Mouse (Mus musculus) limb, embryonic 13.5 days (tissue): ENCODE measurements at regions not wholly inside any gene's neighbourhood (a gene's known extent, or its start where the extent isn't known, plus 50 kb on each side); places are given as distances from the start of the nearest gene placed in this dataset. TPM values are rescaled to one million over a fixed set of nuclear protein-coding genes. Genes with fewer than 3 reads are reported as not detected.

ENCODE experiments used
- ATAC-seq: fragments of 200-750 bp; cut with Nextera tagmentation; 2 replicates; pipeline ENCODE4 v1.8.0; 2017; ENCODE audit warnings: low read depth, moderate number of reproducible peaks, moderate TSS enrichment; ENCODE audit not compliant: low FRiP score
- H3K27ac ChIP-seq: fragments of 300-500 bp; sonication (generic); 2 replicates; pipeline ENCODE4 v1.5.1; 2015; ENCODE audit warnings: inconsistent platforms, mild to moderate bottlenecking, moderate library complexity
- H3K27me3 ChIP-seq: fragments of 300-500 bp; sonication (generic); 2 replicates; pipeline ENCODE4 v1.6.1; 2015; ENCODE audit warnings: mild to moderate bottlenecking, inconsistent platforms
- H3K36me3 ChIP-seq: fragments of 300-500 bp; sonication (generic); 2 replicates; pipeline ENCODE4 v1.6.1; 2015; ENCODE audit warnings: inconsistent platforms, mild to moderate bottlenecking, moderate library complexity
- H3K4me1 ChIP-seq: fragments of 300-500 bp; sonication (generic); 2 replicates; pipeline ENCODE4 v1.6.1; 2015; ENCODE audit warnings: inconsistent platforms
- H3K4me2 ChIP-seq: fragments of 300-500 bp; sonication (generic); replicated peaks from 2 replicates; pipeline ENCODE4 v1.6.1; 2015; ENCODE audit warnings: inconsistent platforms, mild to moderate bottlenecking, moderate library complexity
- H3K4me3 ChIP-seq: fragments of 300-500 bp; sonication (generic); 2 replicates; pipeline ENCODE4 v1.5.1; 2015; ENCODE audit warnings: moderate library complexity, mild to moderate bottlenecking, inconsistent platforms
- H3K9ac ChIP-seq: fragments of 300-500 bp; sonication (generic); 2 replicates; pipeline ENCODE4 v1.6.1; 2015; ENCODE audit warnings: mild to moderate bottlenecking, inconsistent platforms
- H3K9me3 ChIP-seq: fragments of 300-500 bp; sonication (generic); 2 replicates; pipeline ENCODE4 v1.6.1; 2016; ENCODE audit warnings: inconsistent platforms
- WGBS: fragments of 180-500 bp; shearing (Covaris S2); methylation state at CpG from one replicate; pipeline ENCODE4 v1.1.7; 2015; 5-methylcytosine and 5-hydroxymethylcytosine counted together
- microRNA-seq: library from miRNA; unstranded; fragments of <30 nt; microRNA quantifications from one replicate; pipeline ENCODE4, GENCODE M21; 2016

DNA sequence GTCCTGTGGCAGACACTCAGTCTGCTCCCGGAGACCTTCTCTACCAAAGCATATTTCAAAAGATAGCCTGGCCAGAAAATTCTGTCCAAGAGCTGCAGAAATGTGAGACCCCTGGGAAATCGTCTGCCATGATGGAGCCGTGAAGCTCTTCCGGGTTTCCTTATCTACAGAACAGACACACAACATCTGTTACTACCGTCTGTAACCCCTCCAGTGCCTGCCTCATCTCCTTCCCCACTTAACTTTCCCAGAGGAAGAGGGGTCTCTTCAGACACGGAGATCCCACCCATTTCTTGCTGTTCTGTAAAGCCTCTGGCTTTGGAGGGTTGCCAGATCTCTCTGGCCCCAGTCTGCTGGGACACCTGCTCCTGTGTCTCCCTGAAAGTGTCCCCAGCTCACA is 156.2 kb upstream of the Kcnab2 start:
- peaks cover 6% of the 10 kb centered on the region; the same call in 1 of the 2 replicates for H3K4me1 ChIP-seq
- no peaks in the 10 kb centered on the region for H3K36me3 ChIP-seq
- no peaks in the 10 kb centered on the region for H3K9me3 ChIP-seq
- no peaks in the 10 kb centered on the region for H3K27me3 ChIP-seq
- no peak overlapping the region for H3K4me2 ChIP-seq
- no peak for ATAC-seq
- H3K9ac ChIP-seq, result no peak overlapping the region
- no peak overlapping the region for H3K27ac ChIP-seq
- no peak overlapping the region for H3K4me3 ChIP-seq
- WGBS, result 39% methylated on average over 6 of the region's 6 CpGs

DNA sequence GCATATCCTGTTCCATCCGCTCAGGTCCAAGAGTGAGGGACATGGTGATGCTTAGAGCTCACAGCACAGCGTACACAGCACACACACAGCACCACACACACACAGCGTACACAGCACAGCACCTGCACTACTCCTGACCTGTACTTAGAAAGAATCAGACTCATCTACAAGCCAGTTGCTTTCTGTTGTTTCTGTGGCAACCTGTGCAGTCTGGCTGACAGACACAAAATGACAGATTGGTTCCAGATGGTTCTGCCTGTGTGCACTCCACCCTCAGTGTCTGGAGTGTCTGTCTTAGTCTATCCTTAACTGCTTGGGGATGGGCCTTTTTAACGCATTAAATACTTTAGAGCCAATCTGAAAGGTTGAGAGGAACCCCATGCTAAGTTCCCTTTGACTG is 150.4 kb upstream of the Kcnab2 start:
- no peaks in the 10 kb centered on the region for H3K36me3 ChIP-seq
- H3K27me3 ChIP-seq, result peaks cover 10% of the 10 kb centered on the region; the same call in 1 of the 2 replicates
- no peaks in the 10 kb centered on the region for H3K9me3 ChIP-seq
- peaks cover 9% of the 10 kb centered on the region for H3K4me1 ChIP-seq
- H3K4me2 ChIP-seq, result no peak overlapping the region
- no peak overlapping the region for H3K27ac ChIP-seq
- ATAC-seq, result no peak
- H3K9ac ChIP-seq, result no peak overlapping the region
- no peak overlapping the region for H3K4me3 ChIP-seq
- 67% methylated on average over 4 of the region's 4 CpGs for WGBS

DNA sequence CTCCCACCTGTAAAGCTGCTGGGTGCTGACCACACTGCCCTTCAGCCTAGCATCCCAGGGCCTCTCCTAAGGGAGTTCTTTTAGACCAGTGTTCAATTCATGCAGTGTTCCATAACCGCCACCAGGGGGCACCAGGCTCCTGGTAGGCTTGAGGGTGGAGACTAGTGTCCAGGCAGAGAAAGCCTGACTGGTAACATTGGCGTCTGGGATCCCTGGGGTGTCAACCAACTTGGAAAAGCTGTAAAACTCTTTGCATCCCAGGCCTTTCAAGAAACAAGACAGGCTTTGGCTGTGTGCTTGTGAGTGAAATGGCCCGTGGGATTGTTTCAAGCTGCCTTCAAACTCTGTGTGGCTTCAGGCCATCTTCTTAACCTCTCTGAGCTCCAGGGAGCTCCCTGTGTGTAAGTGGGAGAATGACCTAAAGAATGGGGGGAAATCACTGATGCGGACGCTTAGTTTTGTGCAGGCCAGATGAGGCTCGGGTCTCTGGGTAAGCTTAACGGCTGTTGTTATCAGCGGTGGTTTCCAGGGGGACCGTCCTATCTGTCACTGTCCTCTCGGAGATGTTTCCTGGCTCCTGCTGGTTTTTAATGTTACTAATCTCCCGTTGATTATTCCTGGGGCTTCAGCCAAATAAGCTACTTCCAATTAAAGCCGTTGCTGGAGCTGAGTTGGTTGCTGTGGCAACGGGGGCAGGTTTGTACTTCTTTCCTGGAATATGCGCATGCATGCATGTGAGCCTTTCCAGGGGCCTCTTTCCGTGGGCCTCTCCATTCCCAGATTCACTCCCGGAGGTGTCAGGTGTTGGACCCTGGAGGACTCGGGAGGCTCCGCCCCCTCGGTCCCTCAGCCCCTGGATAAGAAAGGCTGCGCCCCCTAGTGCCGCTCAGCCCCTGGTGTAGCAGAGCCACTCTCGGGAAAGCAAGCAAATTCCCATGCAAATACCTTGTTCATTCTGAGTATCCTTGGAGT is 147.6 kb upstream of the Kcnab2 start:
- Histone ChIP-seq H3K9ac (no peak overlapping the region), H3K27me3 (peaks cover 14% of the 10 kb centered on the region; the same call in 1 of the 2 replicates), H3K27ac (no peak overlapping the region), H3K4me2 (peak overlapping the region; percentile 27), H3K4me1 (peaks cover 9% of the 10 kb centered on the region), H3K36me3 (no peaks in the 10 kb centered on the region), H3K4me3 (no peak overlapping the region), H3K9me3 (no peaks in the 10 kb centered on the region)
- 5% methylated on average over 22 of the region's 22 CpGs for WGBS
- peak; percentile 38 for ATAC-seq

DNA sequence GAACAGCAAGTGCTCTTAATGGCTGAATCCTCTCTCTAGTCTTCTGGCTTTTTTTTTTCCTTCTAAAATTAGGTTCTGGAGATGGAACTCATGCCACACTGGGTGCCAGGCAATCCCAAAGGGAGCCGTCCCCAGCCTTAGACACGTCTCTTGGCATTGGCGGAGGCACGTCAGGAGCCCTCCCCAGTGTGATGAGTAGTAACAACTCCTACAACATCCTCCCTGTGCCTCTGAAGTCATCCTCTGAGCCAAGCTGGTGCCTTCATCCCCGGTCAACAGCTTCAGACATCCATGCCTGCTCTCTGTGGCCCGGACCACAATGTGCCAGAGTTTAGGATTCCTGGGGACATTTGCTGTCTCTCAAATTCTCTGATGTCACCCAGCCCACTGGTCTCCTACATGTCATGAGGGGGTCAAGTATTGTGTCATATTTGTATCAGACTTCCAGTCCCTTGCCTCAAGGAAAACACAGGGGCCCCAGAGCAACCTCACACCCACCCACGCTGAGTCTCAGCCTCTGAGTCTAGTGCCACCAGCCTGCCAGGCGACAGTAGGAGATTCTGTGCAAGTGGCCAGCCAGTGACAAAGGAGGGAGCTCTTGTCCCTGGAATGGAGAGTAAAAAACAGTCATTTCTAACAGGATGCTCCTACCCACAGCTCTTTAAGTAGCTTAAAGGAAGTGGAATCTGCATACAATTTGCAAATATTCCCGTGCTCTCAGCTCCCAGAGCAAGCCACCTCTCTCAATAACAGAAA is 144.5 kb upstream of the Kcnab2 start:
- no peak for ATAC-seq
- Histone ChIP-seq H3K9ac (no peak overlapping the region), H3K36me3 (no peaks in the 10 kb centered on the region), H3K4me3 (no peak overlapping the region), H3K9me3 (no peaks in the 10 kb centered on the region), H3K4me2 (no peak overlapping the region), H3K27ac (no peak overlapping the region), H3K27me3 (peaks cover 14% of the 10 kb centered on the region; the same call in 1 of the 2 replicates), H3K4me1 (peaks cover 9% of the 10 kb centered on the region)
- 64% methylated on average over 9 of the region's 9 CpGs for WGBS

DNA sequence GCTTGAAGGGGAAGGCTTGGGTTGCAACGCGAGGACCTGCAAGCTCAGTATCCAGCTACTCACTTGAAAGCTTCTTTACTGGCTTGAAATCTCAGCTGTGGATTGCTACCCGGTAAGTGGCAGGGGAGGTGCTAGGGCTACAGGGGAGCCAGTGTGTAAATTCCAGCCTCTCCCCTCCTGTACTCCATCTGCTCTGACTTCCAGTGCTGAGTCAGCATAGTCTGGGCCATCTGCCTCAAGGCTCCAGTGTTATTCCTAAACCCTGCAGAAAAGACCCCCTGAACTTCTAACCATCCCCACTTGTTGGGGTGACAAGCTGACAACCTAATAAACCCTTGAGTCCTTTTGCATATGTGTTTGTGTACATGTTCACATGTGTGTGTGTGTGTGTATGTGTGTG is 140.0 kb upstream of the Kcnab2 start:
- peaks cover 1% of the 10 kb centered on the region; the same call in 1 of the 2 replicates for H3K27me3 ChIP-seq
- ATAC-seq, result no peak

DNA sequence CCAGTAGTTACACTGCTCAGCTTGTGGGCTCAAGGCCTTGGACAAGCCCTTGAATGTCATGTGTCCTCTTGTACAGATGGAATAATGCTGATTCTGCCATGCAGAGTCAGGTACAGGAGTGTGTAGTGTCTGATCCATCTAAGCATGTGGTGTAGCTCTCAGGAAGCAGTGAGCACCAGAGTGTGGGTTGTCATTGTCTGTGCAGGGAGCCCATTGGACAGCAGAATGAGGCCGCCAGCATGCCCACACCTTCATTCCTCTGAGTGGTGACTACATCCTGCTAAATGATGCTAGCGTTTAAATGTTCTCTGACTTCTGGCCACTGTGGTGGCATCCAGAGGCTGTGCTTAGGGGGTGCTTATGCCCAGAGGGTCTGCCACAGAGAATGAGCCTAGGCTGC is 137.5 kb upstream of the Kcnab2 start:
- Histone ChIP-seq H3K4me1 (no peaks in the 10 kb centered on the region), H3K4me2 (no peak overlapping the region), H3K9ac (no peak overlapping the region), H3K27me3 (no peaks in the 10 kb centered on the region), H3K36me3 (no peaks in the 10 kb centered on the region), H3K4me3 (no peak overlapping the region), H3K9me3 (no peaks in the 10 kb centered on the region), H3K27ac (no peak overlapping the region)
- ATAC-seq, result no peak
- WGBS, result 86% methylated on average over 2 of the region's 2 CpGs

More for the DNA sequence above, 140.0 kb upstream of the Kcnab2 start:
- Histone ChIP-seq H3K27ac (no peak overlapping the region), H3K9ac (no peak overlapping the region), H3K4me2 (no peak overlapping the region), H3K36me3 (no peaks in the 10 kb centered on the region), H3K4me1 (no peaks in the 10 kb centered on the region), H3K9me3 (no peaks in the 10 kb centered on the region), H3K4me3 (no peak overlapping the region)
- 30% methylated on average over 3 of the region's 3 CpGs for WGBS

DNA sequence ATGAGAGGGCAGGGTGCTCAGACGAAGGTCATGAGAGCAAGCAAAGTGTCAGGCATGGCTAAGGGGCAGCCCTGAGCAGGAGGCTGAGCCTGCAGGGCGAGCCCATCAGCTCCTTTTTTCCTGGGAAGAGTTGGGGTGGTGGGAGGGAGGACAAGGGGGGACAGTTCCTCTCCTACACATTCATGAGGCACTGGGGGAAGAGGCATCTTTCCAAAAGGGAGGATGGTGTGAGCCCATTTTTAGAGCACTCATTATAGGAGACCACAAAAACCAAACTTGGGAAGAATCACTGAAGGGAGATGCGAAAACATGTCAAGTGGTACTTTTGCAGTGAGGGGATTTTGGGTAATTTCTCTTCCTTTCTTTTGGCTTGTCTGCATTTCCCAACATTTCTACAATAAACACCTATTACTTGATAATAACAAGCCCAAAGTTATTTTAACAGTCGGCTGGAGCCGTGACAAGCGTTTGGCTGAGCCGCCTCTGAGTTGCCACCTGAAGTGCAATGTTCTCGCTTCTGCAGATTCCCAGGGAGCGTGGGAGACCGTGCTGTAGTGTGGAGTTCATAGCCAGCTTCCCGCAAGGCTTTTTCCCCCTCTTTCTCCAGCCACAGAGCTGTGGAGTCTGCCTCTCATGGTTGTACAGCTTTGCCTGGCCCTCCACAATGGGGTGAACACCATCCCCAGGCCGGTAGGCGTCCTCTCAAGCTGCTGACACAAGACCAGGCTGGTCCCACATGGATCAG is 136.9 kb upstream of the Kcnab2 start:
- no peak overlapping the region for H3K27ac ChIP-seq
- no peak overlapping the region for H3K4me3 ChIP-seq
- H3K9ac ChIP-seq, result no peak overlapping the region
- 82% methylated on average over 13 of the region's 13 CpGs for WGBS
- no peaks in the 10 kb centered on the region for H3K4me1 ChIP-seq
- no peak overlapping the region for H3K4me2 ChIP-seq
- H3K27me3 ChIP-seq, result no peaks in the 10 kb centered on the region
- H3K36me3 ChIP-seq, result no peaks in the 10 kb centered on the region
- no peaks in the 10 kb centered on the region for H3K9me3 ChIP-seq
- ATAC-seq, result no peak

Small RNA genes lying in the stretch of these regions (microRNA-seq; reads per million reads assigned to microRNA genes)
- not detected for gene Gm25779
